ENCODE assay signal across 8 mouse cellular contexts in genomic region chr19:4441090-4441591, GRCm38 (mm10). TPM values are rescaled to one million over a fixed set of nuclear protein-coding genes. Genes with fewer than 3 reads are reported as not detected.
DNase-seq lines count a peak whose midpoint lies in the region; ATAC-seq lines count a peak whose summit lies in the region.

No protein-coding gene starts in this region.

- no peak overlapping the region for H3K27ac ChIP-seq in midbrain, embryonic 11.5 days (ENCODE audit: low read depth, low read length)
- no peak overlapping the region for H3K27ac ChIP-seq in midbrain, embryonic 16.5 days (ENCODE audit: low read length)
- H3K27ac ChIP-seq in limb, embryonic 15.5 days: peak overlapping the region; percentile 68

- peaks cover 15% of the 10 kb centered on the region for H3K27me3 ChIP-seq in midbrain, embryonic 11.5 days (ENCODE audit: control insufficient read depth, insufficient read depth, low read length)
- peaks cover 16% of the 10 kb centered on the region for H3K27me3 ChIP-seq in midbrain, embryonic 16.5 days (ENCODE audit: control insufficient read depth, insufficient read depth, low read depth, low read length)
- H3K27me3 ChIP-seq in limb, embryonic 15.5 days: no peaks in the 10 kb centered on the region

- no peak for ATAC-seq in midbrain, embryonic 11.5 days (ENCODE audit: low FRiP score)
- no peak; the same call in 1 of the 2 replicates for ATAC-seq in midbrain, embryonic 16.5 days
- peak; percentile 43 for ATAC-seq in common myeloid progenitor, adult 5-6 weeks (replicated peaks; ENCODE audit: low read depth, poor library complexity, severe bottlenecking)
- ATAC-seq in limb, embryonic 15.5 days (ENCODE audit: insufficient number of reproducible peaks, low FRiP score, low TSS enrichment, low read depth): no peak
- ATAC-seq in neutrophil, adult 5-6 weeks (ENCODE audit: extremely low read depth, insufficient number of reproducible peaks, low FRiP score, poor library complexity, severe bottlenecking): peak; percentile 25; the same call in 1 of the 2 replicates

- intact Hi-C loops in heart, postnatal 14 days (cut with DNase I): loop anchor here (5.0 kb wide), 1 partner anchor 104 kb away; no protein-coding TSS in a partner anchor

- H3K4me3 ChIP-seq in midbrain, embryonic 11.5 days (ENCODE audit: low read depth, low read length): no peak overlapping the region
- H3K4me3 ChIP-seq in midbrain, embryonic 16.5 days (ENCODE audit: low read depth, low read length): no peak overlapping the region
- H3K4me3 ChIP-seq in limb, embryonic 15.5 days: no peak overlapping the region

- no peak overlapping the region for H3K4me2 ChIP-seq in midbrain, embryonic 11.5 days
- no peak overlapping the region for H3K4me2 ChIP-seq in midbrain, embryonic 16.5 days (ENCODE audit: low read length)
- H3K4me2 ChIP-seq in limb, embryonic 15.5 days: peak overlapping the region; percentile 90; the same call in 1 of the 2 replicates

- DNase-seq in midbrain, embryonic 11.5 days (ENCODE audit: low spot score, missing footprints): peak; percentile 95
- peak; percentile 69 for DNase-seq in T-cell, adult 2 months (ENCODE audit: low spot score)
- DNase-seq in heart, postnatal 14 days: peak; percentile 40 to 61
- DNase-seq in right cerebral cortex, adult 18-20 months: no peak

- no peaks in the 10 kb centered on the region for H3K9me3 ChIP-seq in midbrain, embryonic 11.5 days (ENCODE audit: control insufficient read depth, low read length)
- H3K9me3 ChIP-seq in midbrain, embryonic 16.5 days (replicated peaks; ENCODE audit: control insufficient read depth, low read length, poor library complexity, severe bottlenecking): no peaks in the 10 kb centered on the region
- H3K9me3 ChIP-seq in limb, embryonic 15.5 days: no peaks in the 10 kb centered on the region

- H3K4me1 ChIP-seq in midbrain, embryonic 11.5 days (ENCODE audit: control insufficient read depth, insufficient read depth, low read length): peaks cover 6% of the 10 kb centered on the region
- peaks cover 7% of the 10 kb centered on the region for H3K4me1 ChIP-seq in midbrain, embryonic 16.5 days (ENCODE audit: control insufficient read depth, insufficient read depth, low read length)
- H3K4me1 ChIP-seq in limb, embryonic 15.5 days: peaks cover 43% of the 10 kb centered on the region

- WGBS in midbrain, embryonic 11.5 days: 26% methylated on average over 6 of the region's 6 CpGs
- WGBS in midbrain, embryonic 16.5 days: 26% methylated on average over 6 of the region's 6 CpGs
- WGBS in limb, embryonic 15.5 days: 26% methylated on average over 6 of the region's 6 CpGs

- no peaks in the 10 kb centered on the region for H3K36me3 ChIP-seq in midbrain, embryonic 11.5 days (ENCODE audit: control insufficient read depth, insufficient read depth, low read length)
- no peaks in the 10 kb centered on the region for H3K36me3 ChIP-seq in midbrain, embryonic 16.5 days (ENCODE audit: control insufficient read depth, insufficient read depth, low read length)
- H3K36me3 ChIP-seq in limb, embryonic 15.5 days: peaks cover 4% of the 10 kb centered on the region; the same call in 1 of the 2 replicates

- H3K9ac ChIP-seq in midbrain, embryonic 11.5 days (ENCODE audit: low read length): no peak overlapping the region
- no peak overlapping the region for H3K9ac ChIP-seq in midbrain, embryonic 16.5 days (ENCODE audit: low read depth, low read length)
- no peak overlapping the region for H3K9ac ChIP-seq in limb, embryonic 15.5 days

RNA-seq across cellular contexts. Expression of gene Rhod, which starts 1.9 kb away (rescaled TPM):
- 10.9 and 11.1 TPM in 2 replicates for polyA plus RNA-seq in midbrain, embryonic 11.5 days (2014; fragmentation: Nextera tagmentation; extraction: Ambion mirVana)
- 3.8 and 3.9 TPM in 2 replicates for polyA plus RNA-seq in midbrain, embryonic 16.5 days (2015; fragmentation: Nextera tagmentation; extraction: Ambion mirVana)
- total RNA-seq in common myeloid progenitor, adult 5-6 weeks (2017): 0.73 TPM in 1 of 2 replicates, not detected in the other
- total RNA-seq in heart, postnatal 14 days (2021): 1 to 10 TPM; 5.9 to 6.6 TPM
- polyA plus RNA-seq in limb, embryonic 15.5 days (2015; fragmentation: Nextera tagmentation; extraction: Ambion mirVana): 45.2 and 53.6 TPM in 2 replicates
- total RNA-seq in neutrophil, adult 5-6 weeks (2017): not detected in 2 replicates

RNA-seq across cellular contexts. Expression of gene Syt12, which starts 36.1 kb away (rescaled TPM):
- polyA plus RNA-seq in midbrain, embryonic 11.5 days (2014; fragmentation: Nextera tagmentation; extraction: Ambion mirVana): 0.62 and 1.0 TPM in 2 replicates
- polyA plus RNA-seq in midbrain, embryonic 16.5 days (2015; fragmentation: Nextera tagmentation; extraction: Ambion mirVana): 3.2 and 5.2 TPM in 2 replicates
- not detected in 2 replicates for total RNA-seq in common myeloid progenitor, adult 5-6 weeks (2017)
- 1 to 10 TPM; 1.8 to 5.0 TPM for total RNA-seq in heart, postnatal 14 days (2021)
- 0.55 and 0.76 TPM in 2 replicates for polyA plus RNA-seq in limb, embryonic 15.5 days (2015; fragmentation: Nextera tagmentation; extraction: Ambion mirVana)
- not detected in 2 replicates for total RNA-seq in neutrophil, adult 5-6 weeks (2017)

RNA-seq across cellular contexts. Expression of gene Kdm2a, which starts 43.1 kb away (rescaled TPM):
- polyA plus RNA-seq in midbrain, embryonic 11.5 days (2014; fragmentation: Nextera tagmentation; extraction: Ambion mirVana): 34.9 and 42.0 TPM in 2 replicates
- polyA plus RNA-seq in midbrain, embryonic 16.5 days (2015; fragmentation: Nextera tagmentation; extraction: Ambion mirVana): 32.1 and 33.8 TPM in 2 replicates
- 73.3 and 90.3 TPM in 2 replicates for total RNA-seq in common myeloid progenitor, adult 5-6 weeks (2017)
- 10 to 100 TPM; 47.6 to 49.5 TPM for total RNA-seq in heart, postnatal 14 days (2021)
- polyA plus RNA-seq in limb, embryonic 15.5 days (2015; fragmentation: Nextera tagmentation; extraction: Ambion mirVana): 40.9 and 41.2 TPM in 2 replicates
- total RNA-seq in neutrophil, adult 5-6 weeks (2017): 205 and 210 TPM in 2 replicates

RNA-seq across cellular contexts. Expression of gene 2010003K11Rik, which starts 57.2 kb away (rescaled TPM):
- not detected in 2 replicates for polyA plus RNA-seq in midbrain, embryonic 11.5 days (2014; fragmentation: Nextera tagmentation; extraction: Ambion mirVana)
- not detected in 2 replicates for polyA plus RNA-seq in midbrain, embryonic 16.5 days (2015; fragmentation: Nextera tagmentation; extraction: Ambion mirVana)
- total RNA-seq in common myeloid progenitor, adult 5-6 weeks (2017): not detected in 2 replicates
- total RNA-seq in heart, postnatal 14 days (2021): under 1 TPM in 1 of 2 experiments, not detected in 1; 0.48 TPM
- not detected in 2 replicates for polyA plus RNA-seq in limb, embryonic 15.5 days (2015; fragmentation: Nextera tagmentation; extraction: Ambion mirVana)
- not detected in 2 replicates for total RNA-seq in neutrophil, adult 5-6 weeks (2017)

Comparison
In these comparisons a context has a peak if more than half of its experiments do, and no peak if none do; other contexts are left out.
1. ATAC-seq: peak in common myeloid progenitor, adult 5-6 weeks (single experiment) and neutrophil, adult 5-6 weeks (single experiment); none in midbrain, embryonic 11.5 days (single experiment), midbrain, embryonic 16.5 days (single experiment) and limb, embryonic 15.5 days (single experiment).